Mouse (Mus musculus): ENCODE data around the gene Rhbdl3.
A peak's percentile ranks its signal among the peaks of the same experiment; 100 is the strongest.

Gene Rhbdl3

DNA sequence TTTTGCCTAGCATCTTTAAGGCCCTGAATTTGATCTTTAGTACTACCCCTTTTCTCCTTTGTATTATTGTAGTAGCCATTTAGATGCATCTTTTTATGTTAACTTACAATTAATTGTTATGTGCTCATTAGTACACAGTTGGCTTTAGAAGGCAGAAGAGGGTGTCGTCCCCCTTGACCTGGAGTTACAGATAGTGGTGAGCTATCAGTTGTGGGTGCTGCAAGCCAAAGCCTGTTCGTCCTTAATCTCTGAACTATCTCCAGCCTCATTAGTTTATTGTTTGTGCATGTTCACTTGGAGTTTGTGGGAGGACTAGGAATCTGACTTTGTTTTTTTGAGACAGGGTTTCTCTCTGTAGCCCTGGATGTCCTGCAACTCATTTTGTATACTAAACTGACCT lies 86.1 kb downstream of the Rhbdl3 start:
- no peak for DNase-seq

DNA sequence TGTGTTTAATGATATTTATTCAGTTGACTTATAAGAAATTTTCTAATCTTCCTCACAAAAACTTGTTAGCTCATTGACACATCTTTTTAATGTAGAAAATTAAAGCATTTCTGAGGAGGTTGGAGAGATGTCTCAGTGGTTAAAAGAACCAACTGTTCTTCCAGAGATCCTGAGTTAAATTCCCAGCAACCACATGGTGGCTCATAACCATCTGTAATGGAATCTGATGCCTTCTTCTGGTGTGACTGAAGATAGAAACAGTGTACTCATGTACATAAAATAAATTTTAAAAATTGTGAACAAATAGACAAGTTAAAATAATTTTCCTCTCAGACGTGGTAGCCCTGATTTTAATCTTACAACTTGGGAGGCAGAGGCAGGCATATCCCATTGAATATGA lies 89.2 kb downstream of the Rhbdl3 start:
- DNase-seq: no peak

DNA sequence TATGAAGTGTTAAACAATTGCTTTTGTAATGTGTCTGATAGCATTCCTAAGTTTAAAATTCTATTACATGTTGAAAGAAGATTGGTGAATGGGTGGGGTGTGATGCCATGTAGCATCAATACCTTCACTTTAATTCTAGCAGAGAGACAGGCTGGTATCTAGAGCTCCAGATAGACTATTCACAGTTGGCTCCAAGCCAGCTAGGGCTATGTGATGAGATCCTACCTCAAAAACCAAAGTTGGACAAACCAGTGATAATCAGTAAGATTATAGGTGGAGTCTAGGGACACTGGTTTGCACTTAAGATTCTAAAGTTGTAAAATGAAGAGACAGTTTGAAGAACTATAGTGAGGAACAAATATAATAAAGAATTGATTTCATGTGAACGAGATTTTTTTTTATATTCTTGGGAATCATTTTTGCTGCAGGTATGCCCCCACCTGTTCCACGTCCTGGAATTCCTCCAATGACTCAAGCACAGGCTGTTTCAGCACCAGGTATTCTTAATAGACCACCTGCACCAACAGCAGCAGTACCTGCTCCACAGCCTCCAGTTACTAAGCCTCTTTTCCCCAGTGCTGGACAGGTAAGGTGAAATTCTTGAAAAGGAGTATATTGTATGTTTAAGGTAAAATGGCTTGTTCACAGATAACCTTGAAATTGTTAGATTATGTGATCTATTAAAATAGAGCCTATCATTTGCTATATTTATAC lies 90.9 kb downstream of the Rhbdl3 start:
- peak; percentile 22 to 45 for DNase-seq

DNA sequence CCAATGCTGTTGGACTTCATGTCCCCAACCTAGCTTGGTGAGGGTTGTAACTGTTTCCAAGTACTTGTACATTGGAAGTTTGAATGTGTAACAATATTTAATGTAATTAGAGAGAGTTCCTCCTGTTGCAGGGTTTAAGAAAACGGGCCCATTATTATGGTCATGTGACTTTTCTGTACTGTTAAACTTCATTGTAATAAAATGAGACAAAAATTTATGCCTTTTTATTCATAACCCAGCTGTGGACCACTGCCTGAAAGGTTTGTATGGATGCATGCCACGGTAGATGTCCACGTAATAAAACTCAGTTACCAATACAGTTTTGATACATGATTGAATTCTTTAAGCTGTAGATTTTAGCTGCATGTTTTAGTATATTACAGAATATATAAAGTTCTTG lies 95.2 kb downstream of the Rhbdl3 start:
- DNase-seq: no peak

DNA sequence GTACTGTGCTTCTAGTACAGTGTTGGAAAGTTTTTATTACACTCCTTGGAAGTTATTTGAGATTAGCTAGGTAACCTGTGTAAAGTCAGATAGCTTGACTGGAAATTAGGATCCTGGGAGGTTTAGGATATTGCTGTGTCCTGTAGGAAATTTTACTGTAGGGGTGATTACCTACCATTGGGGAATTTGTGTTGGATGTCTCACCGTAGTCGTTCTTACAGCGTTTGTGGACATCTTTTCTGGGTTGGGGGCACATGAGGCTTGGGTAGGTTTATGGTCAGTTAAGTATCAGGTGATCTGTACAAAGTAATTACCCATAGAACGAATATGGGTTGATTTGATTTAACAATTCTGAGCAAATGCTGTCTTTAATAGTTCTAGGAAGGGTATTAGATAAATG lies 95.9 kb downstream of the Rhbdl3 start:
- DNase-seq: no peak
